Comparison of ENCODE assay signal across 16 mouse cellular contexts in genomic region chr7:99699106-99699505, GRCm38 (mm10). TPM values are rescaled to one million over a fixed set of nuclear protein-coding genes. Genes with fewer than 3 reads are reported as not detected.
DNase-seq lines count a peak whose midpoint lies in the region; ATAC-seq and TF ChIP-seq lines count a peak whose summit lies in the region.
"Had no signal": no experiment of that assay in that cellular context is flagged by ENCODE, and none has a peak within 500 bp of the region (broad histone marks: within the 10 kb centered on the region; RNA-seq: fewer than 3 reads in every experiment).

No protein-coding gene starts in this region.

- H3K27me3 ChIP-seq in hindbrain, embryonic 10.5 days (ENCODE audit: insufficient read depth, poor library complexity, severe bottlenecking): 0 out of 2 replicates have a peak, but pooled peaks cover 6% of the 10 kb centered on the region
- H3K27me3 ChIP-seq in hindbrain, embryonic 16.5 days (replicated peaks; ENCODE audit: control insufficient read depth, insufficient read depth, low read length): no peaks in the 10 kb centered on the region
- H3K27me3 ChIP-seq: embryonic facial prominence, embryonic 15.5 days; forebrain, embryonic 13.5 days had no signal

- no peak overlapping the region for H3K4me2 ChIP-seq in hindbrain, embryonic 16.5 days (ENCODE audit: low read length)
- H3K4me2 ChIP-seq: embryonic facial prominence, embryonic 15.5 days; forebrain, embryonic 13.5 days had no signal

- no peak for ATAC-seq in hindbrain, embryonic 16.5 days
- ATAC-seq in granulocyte monocyte progenitor cell, adult 5-6 weeks (replicated peaks; ENCODE audit: poor library complexity, severe bottlenecking): peak; percentile 78
- ATAC-seq: CD4-positive, CD25-positive, alpha-beta regulatory T cell, adult 4 months; forebrain, embryonic 13.5 days had no signal

- no peak overlapping the region for H3K9ac ChIP-seq in hindbrain, embryonic 16.5 days (ENCODE audit: low read depth, low read length)
- H3K9ac ChIP-seq: embryonic facial prominence, embryonic 15.5 days; forebrain, embryonic 13.5 days had no signal

- no peak for DNase-seq in hindbrain, embryonic 10.5 days (ENCODE audit: low spot score)
- no peak for DNase-seq in left cerebral cortex, adult 2 months (ENCODE audit: extremely low spot score in 1 of 2, low spot score in 2 of 2)
- no peak for DNase-seq in left cerebral cortex, adult 11 months (ENCODE audit: low spot score)
- DNase-seq in cerebellum, postnatal 36 days: no peak
- DNase-seq: gastrocnemius, postnatal 10 days; right cerebral cortex, postnatal 25 days; thymus, postnatal 4 days had no signal

- H3K9me3 ChIP-seq in hindbrain, embryonic 10.5 days: no peaks in the 10 kb centered on the region
- H3K9me3 ChIP-seq in hindbrain, embryonic 16.5 days (ENCODE audit: control insufficient read depth, low read length): no peaks in the 10 kb centered on the region
- H3K9me3 ChIP-seq: embryonic facial prominence, embryonic 15.5 days; forebrain, embryonic 13.5 days had no signal

- H3K4me3 ChIP-seq in hindbrain, embryonic 10.5 days: no peak overlapping the region
- no peak overlapping the region for H3K4me3 ChIP-seq in hindbrain, embryonic 16.5 days (ENCODE audit: low read length)
- H3K4me3 ChIP-seq in left cerebral cortex, adult 2 months: no peak overlapping the region
- no peak overlapping the region for H3K4me3 ChIP-seq in olfactory bulb, adult 2 months (ENCODE audit: insufficient read depth, low read depth, low read length)
- H3K4me3 ChIP-seq: embryonic facial prominence, embryonic 15.5 days; forebrain, embryonic 13.5 days had no signal

- H3K4me1 ChIP-seq in hindbrain, embryonic 10.5 days (replicated peaks): peaks cover 20% of the 10 kb centered on the region
- no peaks in the 10 kb centered on the region for H3K4me1 ChIP-seq in hindbrain, embryonic 16.5 days (ENCODE audit: control insufficient read depth, insufficient read depth, low read depth, low read length)
- 0 out of 2 replicates have a peak, but pooled peaks cover 5% of the 10 kb centered on the region for H3K4me1 ChIP-seq in olfactory bulb, adult 2 months (ENCODE audit: control insufficient read depth, insufficient read depth, low read length)
- H3K4me1 ChIP-seq: forebrain, embryonic 13.5 days had no signal

- intact Hi-C loops in left cerebral cortex, adult 2 months (cut with DNase I): no loop called here

- H3K27ac ChIP-seq in hindbrain, embryonic 10.5 days: peak overlapping the region; percentile 23
- no peak overlapping the region for H3K27ac ChIP-seq in hindbrain, embryonic 16.5 days (ENCODE audit: low read depth, low read length)
- H3K27ac ChIP-seq in left cerebral cortex, adult 2 months: peak overlapping the region; percentile 59
- H3K27ac ChIP-seq in olfactory bulb, adult 2 months (ENCODE audit: insufficient read depth, low read depth, low read length): 0 out of 2 replicates have a peak overlapping the region, but pooled peaks have one; percentile 10
- H3K27ac ChIP-seq: forebrain, embryonic 13.5 days; macrophage had no signal

- 58% methylated on average over 3 of the region's 3 CpGs for WGBS in hindbrain, embryonic 10.5 days
- WGBS in hindbrain, embryonic 16.5 days: 52% methylated on average over 3 of the region's 3 CpGs
- WGBS in olfactory bulb, adult 2 months: 72% methylated on average over 3 of the region's 3 CpGs

- H3K36me3 ChIP-seq in hindbrain, embryonic 10.5 days: no peaks in the 10 kb centered on the region
- H3K36me3 ChIP-seq in hindbrain, embryonic 16.5 days (ENCODE audit: control insufficient read depth, insufficient read depth, low read length): no peaks in the 10 kb centered on the region
- H3K36me3 ChIP-seq: embryonic facial prominence, embryonic 15.5 days had no signal

- no peak; the same call in 1 of the 2 replicates for TF ChIP-seq CTCF in left cerebral cortex, adult 2 months (IDR thresholded peaks at IDR 0.05)
- no peak for TF ChIP-seq CTCF in olfactory bulb, adult 2 months (IDR thresholded peaks at IDR 0.05; ENCODE audit: insufficient read depth, low read depth, low read length)

- no peak for TF ChIP-seq POLR2A in olfactory bulb, adult 2 months (IDR thresholded peaks at IDR 0.05; ENCODE audit: insufficient read depth, low read depth, low read length)

RNA-seq across cellular contexts. Expression of gene Slco2b1, which starts 12.0 kb away (rescaled TPM):
- polyA plus RNA-seq in hindbrain, embryonic 10.5 days (2016; fragmentation: Nextera tagmentation; extraction: Ambion mirVana): 2.3 and 3.5 TPM in 2 replicates
- 6.7 and 7.5 TPM in 2 replicates for polyA plus RNA-seq in hindbrain, embryonic 16.5 days (2015; fragmentation: Nextera tagmentation; extraction: Ambion mirVana)
- 10 to 100 TPM; 12.3 to 12.9 TPM for total RNA-seq in left cerebral cortex, adult 2 months (2021)
- total RNA-seq in granulocyte monocyte progenitor cell, adult 5-6 weeks (2014; fragmentation: Nextera tagmentation): not detected in 2 replicates
- 0.13 TPM in 1 of 2 replicates, not detected in the other for total RNA-seq in granulocyte monocyte progenitor cell, adult 5-6 weeks (2017)
- polyA plus RNA-seq in olfactory bulb, adult 2 months (2012; ENCODE audit: insufficient read depth, insufficient read length, low replicate concordance, missing spikeins): not detected in 2 replicates

RNA-seq across cellular contexts. Expression of gene Olfr520, which starts 31.0 kb away (rescaled TPM):
- not detected in 2 replicates for polyA plus RNA-seq in hindbrain, embryonic 10.5 days (2016; fragmentation: Nextera tagmentation; extraction: Ambion mirVana)
- polyA plus RNA-seq in hindbrain, embryonic 16.5 days (2015; fragmentation: Nextera tagmentation; extraction: Ambion mirVana): not detected in 2 replicates
- total RNA-seq in left cerebral cortex, adult 2 months (2021): not detected
- not detected in 2 replicates for total RNA-seq in granulocyte monocyte progenitor cell, adult 5-6 weeks (2014; fragmentation: Nextera tagmentation)
- total RNA-seq in granulocyte monocyte progenitor cell, adult 5-6 weeks (2017): not detected in 2 replicates
- not detected in 2 replicates for polyA plus RNA-seq in olfactory bulb, adult 2 months (2012; ENCODE audit: insufficient read depth, insufficient read length, low replicate concordance, missing spikeins)
- total RNA-seq: gastrocnemius, postnatal 10 days; liver, adult 2 months had no signal
- polyA plus RNA-seq: CD4-positive, CD25-positive, alpha-beta regulatory T cell, adult 4 months; embryonic facial prominence, embryonic 15.5 days; forebrain, embryonic 13.5 days; heart, embryonic 14.5 days; liver, adult 2 months; macrophage had no signal
